Mouse (Mus musculus): Measurements from ENCODE around the gene Hivep3. TPM values are rescaled to one million over a fixed set of nuclear protein-coding genes. Genes with fewer than 3 reads are reported as not detected.

Gene Hivep3
- polyA plus RNA-seq, 1 experiment from 2014 or later, result 8.2 TPM

DNA sequence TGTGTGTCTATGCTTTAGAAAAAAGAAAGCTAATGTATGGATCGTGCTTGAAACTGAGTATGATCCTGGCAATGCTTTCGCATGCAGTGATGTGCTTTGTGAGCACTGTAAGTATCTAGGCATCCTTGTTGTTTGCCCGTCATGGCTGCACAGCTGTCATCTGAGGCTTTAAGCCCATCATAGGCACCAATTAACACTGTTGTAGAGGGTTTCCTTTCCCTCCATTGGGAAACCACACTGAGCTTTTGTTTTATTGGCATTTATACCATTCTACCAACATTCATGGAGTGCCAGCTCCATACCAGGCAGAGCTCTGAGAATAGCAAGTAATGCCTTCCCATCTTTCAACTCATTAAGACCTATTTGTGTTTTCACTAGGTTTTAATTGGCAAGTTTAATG lies 42.3 kb downstream of the Hivep3 start:
- Histone ChIP-seq H3K9me3 (ENCODE audit: control insufficient read depth, low read length) (no peaks in the 10 kb centered on the region), H3K27ac (replicated peaks; ENCODE audit: low read depth, low read length) (no peak overlapping the region), H3K4me3 (ENCODE audit: low read depth, low read length) (no peak overlapping the region), H3K9ac (ENCODE audit: low read depth, low read length) (no peak overlapping the region), H3K27me3 (replicated peaks; ENCODE audit: control insufficient read depth, insufficient read depth, low read length) (no peaks in the 10 kb centered on the region), H3K4me2 (ENCODE audit: low read depth, low read length) (no peak overlapping the region), H3K4me1 (ENCODE audit: control insufficient read depth, insufficient read depth, low read length) (no peaks in the 10 kb centered on the region), H3K36me3 (ENCODE audit: control insufficient read depth, insufficient read depth, low read length) (no peaks in the 10 kb centered on the region)
- DNase-seq (ENCODE audit: low spot score) (no peak), ATAC-seq (ENCODE audit: low read depth) (no peak)
- WGBS, result 85% methylated on average over 3 of the region's 3 CpGs

DNA sequence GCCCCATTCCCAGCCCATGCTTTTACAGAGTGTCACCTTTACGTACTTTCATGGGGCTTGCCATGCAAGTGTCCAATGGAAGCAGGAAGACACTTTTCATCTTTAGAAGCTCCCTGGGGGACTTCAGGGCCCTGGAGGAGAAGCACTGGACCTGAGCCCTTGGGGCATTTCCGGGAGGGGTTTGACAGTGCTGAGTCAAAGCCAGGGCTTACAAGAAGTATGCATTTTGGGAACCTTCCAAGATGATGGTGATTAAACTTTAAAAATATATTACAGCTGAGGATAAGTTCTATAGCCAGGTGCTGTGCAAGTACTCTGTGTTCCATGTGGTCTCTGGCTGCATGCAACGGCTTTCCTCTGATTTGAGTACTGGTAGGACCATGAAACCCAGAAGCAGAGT lies 43.6 kb downstream of the Hivep3 start:
- whole genome bisulfite sequencing, result 89% methylated on average over 3 of the region's 3 CpGs
- Histone ChIP-seq H3K9me3 (ENCODE audit: control insufficient read depth, low read length) (no peaks in the 10 kb centered on the region), H3K4me2 (ENCODE audit: low read depth, low read length) (no peak overlapping the region), H3K36me3 (ENCODE audit: control insufficient read depth, insufficient read depth, low read length) (no peaks in the 10 kb centered on the region), H3K4me1 (ENCODE audit: control insufficient read depth, insufficient read depth, low read length) (no peaks in the 10 kb centered on the region), H3K27ac (replicated peaks; ENCODE audit: low read depth, low read length) (no peak overlapping the region), H3K9ac (ENCODE audit: low read depth, low read length) (no peak overlapping the region), H3K27me3 (replicated peaks; ENCODE audit: control insufficient read depth, insufficient read depth, low read length) (no peaks in the 10 kb centered on the region), H3K4me3 (ENCODE audit: low read depth, low read length) (no peak overlapping the region)
- DNase-seq (ENCODE audit: low spot score), result peak; percentile 17
- ATAC-seq (ENCODE audit: low read depth), result no peak

DNA sequence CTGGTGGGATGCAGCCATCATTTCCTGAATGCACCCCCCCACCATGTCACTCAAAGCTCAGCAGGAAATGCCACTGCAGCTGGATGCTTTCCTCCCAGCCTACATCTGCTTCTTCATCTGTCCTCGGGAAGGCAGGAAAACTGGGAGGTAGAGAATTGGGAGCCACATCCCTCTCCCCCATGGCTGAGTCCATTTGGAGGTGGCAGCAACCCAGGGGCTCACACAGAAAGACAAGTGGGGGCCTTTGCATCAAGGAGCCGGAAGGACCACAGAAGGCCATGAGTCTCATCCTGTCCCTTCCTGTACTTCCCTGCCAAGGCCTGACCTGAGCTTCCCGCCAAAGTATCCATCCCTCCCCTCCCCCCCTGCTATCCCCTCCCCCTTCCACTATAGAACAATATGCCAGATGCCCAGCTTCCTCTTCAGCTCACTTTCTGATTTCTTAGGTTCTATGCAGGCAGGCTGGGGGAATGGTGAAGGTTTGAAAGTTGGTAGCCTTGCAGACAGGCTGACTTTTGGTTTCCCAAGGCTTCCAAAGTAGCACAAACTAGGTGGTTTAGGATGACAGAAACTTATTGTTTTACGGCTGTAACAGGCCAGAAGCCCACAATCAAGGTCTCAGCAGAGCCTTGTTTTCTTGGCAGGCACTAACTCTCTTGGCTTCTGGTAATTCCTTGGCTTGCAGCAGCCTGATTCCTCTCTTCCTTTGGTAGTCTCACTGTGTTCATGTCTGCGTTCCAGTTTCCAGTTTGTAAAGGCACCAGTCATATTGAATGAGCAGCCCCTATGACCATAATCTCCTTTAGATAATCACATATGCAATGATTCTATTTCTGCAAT lies 46.2 kb downstream of the Hivep3 start:
- Histone ChIP-seq H3K4me1 (ENCODE audit: control insufficient read depth, insufficient read depth, low read length) (no peaks in the 10 kb centered on the region), H3K27ac (replicated peaks; ENCODE audit: low read depth, low read length) (no peak overlapping the region), H3K36me3 (ENCODE audit: control insufficient read depth, insufficient read depth, low read length) (no peaks in the 10 kb centered on the region), H3K27me3 (replicated peaks; ENCODE audit: control insufficient read depth, insufficient read depth, low read length) (no peaks in the 10 kb centered on the region; the same call in 1 of the 2 replicates), H3K4me2 (ENCODE audit: low read depth, low read length) (no peak overlapping the region), H3K9ac (ENCODE audit: low read depth, low read length) (no peak overlapping the region), H3K9me3 (ENCODE audit: control insufficient read depth, low read length) (no peaks in the 10 kb centered on the region), H3K4me3 (ENCODE audit: low read depth, low read length) (no peak overlapping the region)
- DNase-seq (ENCODE audit: low spot score) (peak; percentile 51), ATAC-seq (ENCODE audit: low read depth) (no peak)
- 48% methylated on average over 5 of the region's 5 CpGs for WGBS

DNA sequence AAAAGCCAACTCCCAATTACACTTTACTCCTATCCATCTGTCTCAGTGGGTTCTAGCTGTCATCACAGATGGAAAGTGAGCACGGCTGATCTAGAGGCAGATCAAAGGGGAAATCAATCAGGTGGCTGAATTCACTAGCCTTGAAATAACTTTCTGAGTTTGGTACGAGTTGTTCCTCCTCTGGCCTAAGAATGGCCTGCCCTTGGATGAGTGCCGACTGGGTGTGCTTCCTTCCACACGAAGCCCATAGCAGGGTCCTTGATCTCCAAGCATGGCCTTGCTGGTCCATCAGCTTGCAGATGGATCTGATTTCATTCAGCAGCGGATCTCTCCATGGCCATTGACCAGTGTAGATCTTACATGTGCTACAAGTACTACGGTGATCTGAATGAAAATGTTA lies 47.3 kb downstream of the Hivep3 start:
- Histone ChIP-seq H3K27ac (replicated peaks; ENCODE audit: low read depth, low read length) (no peak overlapping the region), H3K4me1 (ENCODE audit: control insufficient read depth, insufficient read depth, low read length) (no peaks in the 10 kb centered on the region), H3K4me2 (ENCODE audit: low read depth, low read length) (no peak overlapping the region), H3K36me3 (ENCODE audit: control insufficient read depth, insufficient read depth, low read length) (no peaks in the 10 kb centered on the region), H3K9ac (ENCODE audit: low read depth, low read length) (no peak overlapping the region), H3K4me3 (ENCODE audit: low read depth, low read length) (no peak overlapping the region), H3K9me3 (ENCODE audit: control insufficient read depth, low read length) (no peaks in the 10 kb centered on the region), H3K27me3 (replicated peaks; ENCODE audit: control insufficient read depth, insufficient read depth, low read length) (no peaks in the 10 kb centered on the region; the same call in 1 of the 2 replicates)
- no peak for DNase-seq (ENCODE audit: low spot score)
- 73% methylated on average over 6 of the region's 6 CpGs for WGBS
- ATAC-seq (ENCODE audit: low read depth), result no peak

DNA sequence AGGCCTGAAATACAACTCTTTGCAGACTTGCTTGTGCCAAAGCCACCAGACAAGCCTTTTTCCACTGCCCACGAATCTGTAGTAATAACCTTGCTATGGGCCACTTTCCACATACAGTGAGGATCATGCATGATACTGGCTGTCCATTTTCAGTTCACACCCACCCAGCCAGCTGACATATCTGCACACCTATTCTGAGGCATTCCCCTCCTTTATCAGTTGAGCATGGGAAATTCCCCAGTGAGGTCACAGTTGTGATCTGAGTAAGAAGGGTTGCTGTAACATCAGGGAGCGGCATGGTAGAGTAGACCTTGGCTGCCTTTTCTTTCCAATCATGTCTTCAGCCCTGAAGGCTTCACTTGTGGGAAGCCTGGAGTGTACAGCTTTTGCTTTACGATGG lies 51.4 kb downstream of the Hivep3 start:
- no peaks in the 10 kb centered on the region for H3K9me3 ChIP-seq (ENCODE audit: control insufficient read depth, low read length)
- DNase-seq (ENCODE audit: low spot score) (no peak), ATAC-seq (ENCODE audit: low read depth) (no peak)
- H3K4me1 ChIP-seq (ENCODE audit: control insufficient read depth, insufficient read depth, low read length), result no peaks in the 10 kb centered on the region
- H3K4me3 ChIP-seq (ENCODE audit: low read depth, low read length), result no peak overlapping the region
- no peak overlapping the region for H3K9ac ChIP-seq (ENCODE audit: low read depth, low read length)
- no peak overlapping the region for H3K27ac ChIP-seq (replicated peaks; ENCODE audit: low read depth, low read length)
- no peaks in the 10 kb centered on the region for H3K36me3 ChIP-seq (ENCODE audit: control insufficient read depth, insufficient read depth, low read length)
- no peaks in the 10 kb centered on the region; the same call in 1 of the 2 replicates for H3K27me3 ChIP-seq (replicated peaks; ENCODE audit: control insufficient read depth, insufficient read depth, low read length)
- no peak overlapping the region for H3K4me2 ChIP-seq (ENCODE audit: low read depth, low read length)
- WGBS, result 80% methylated on average over 3 of the region's 3 CpGs

DNA sequence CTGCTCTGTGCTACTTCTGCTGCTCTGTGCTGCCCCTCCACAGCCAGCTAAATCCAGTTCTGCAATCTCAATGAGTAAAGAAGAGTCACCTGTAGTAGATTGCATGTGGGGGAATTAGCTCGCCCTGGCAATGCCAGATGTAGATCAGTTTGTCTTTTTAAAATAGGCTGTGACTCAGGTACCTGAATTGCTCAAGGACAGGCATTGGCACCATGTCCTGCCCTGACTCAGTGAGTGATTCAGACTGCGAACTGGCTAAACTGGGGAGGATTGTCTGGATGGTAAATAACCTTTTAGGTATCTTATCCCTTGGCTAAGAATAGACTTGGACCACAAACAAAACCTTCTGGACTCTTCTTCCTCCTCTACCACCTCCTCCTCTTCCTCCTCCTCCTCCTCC lies 52.7 kb downstream of the Hivep3 start:
- no peaks in the 10 kb centered on the region for H3K4me1 ChIP-seq (ENCODE audit: control insufficient read depth, insufficient read depth, low read length)
- ATAC-seq (ENCODE audit: low read depth), result no peak
- WGBS, result 72% methylated on average over 2 of the region's 2 CpGs

DNA sequence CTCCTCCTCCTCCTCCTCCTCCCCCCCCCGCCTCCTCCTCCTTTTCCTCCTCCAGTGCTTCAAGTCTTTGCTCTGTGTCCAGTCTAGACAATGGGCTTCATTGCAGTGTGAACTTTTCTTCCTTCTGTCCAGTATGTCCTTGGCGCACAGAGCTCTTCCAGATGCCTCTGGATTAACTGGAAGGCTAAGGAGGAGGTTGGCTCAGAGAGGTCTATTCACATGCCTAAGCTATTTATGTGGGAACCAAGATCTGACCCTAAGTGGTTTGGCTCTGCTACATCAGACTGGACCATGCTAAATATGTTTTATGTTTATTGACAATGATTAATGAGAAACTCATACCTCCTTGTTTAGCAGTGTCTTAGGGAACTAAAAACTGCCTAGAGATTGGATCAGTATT lies 53.1 kb downstream of the Hivep3 start:
- ATAC-seq (ENCODE audit: low read depth) (no peak), DNase-seq (ENCODE audit: low spot score) (no peak)
- Histone ChIP-seq H3K4me2 (ENCODE audit: low read depth, low read length) (no peak overlapping the region), H3K4me3 (ENCODE audit: low read depth, low read length) (no peak overlapping the region), H3K9ac (ENCODE audit: low read depth, low read length) (no peak overlapping the region), H3K9me3 (ENCODE audit: control insufficient read depth, low read length) (no peaks in the 10 kb centered on the region), H3K4me1 (ENCODE audit: control insufficient read depth, insufficient read depth, low read length) (no peaks in the 10 kb centered on the region), H3K27ac (replicated peaks; ENCODE audit: low read depth, low read length) (no peak overlapping the region), H3K36me3 (ENCODE audit: control insufficient read depth, insufficient read depth, low read length) (no peaks in the 10 kb centered on the region), H3K27me3 (replicated peaks; ENCODE audit: control insufficient read depth, insufficient read depth, low read length) (no peaks in the 10 kb centered on the region; the same call in 1 of the 2 replicates)
- WGBS, result 38% methylated on average over 1 of the region's 2 CpGs

More for the DNA sequence above, 52.7 kb downstream of the Hivep3 start:
- Histone ChIP-seq H3K9me3 (ENCODE audit: control insufficient read depth, low read length) (no peaks in the 10 kb centered on the region), H3K36me3 (ENCODE audit: control insufficient read depth, insufficient read depth, low read length) (no peaks in the 10 kb centered on the region), H3K4me3 (ENCODE audit: low read depth, low read length) (no peak overlapping the region), H3K27ac (replicated peaks; ENCODE audit: low read depth, low read length) (no peak overlapping the region), H3K27me3 (replicated peaks; ENCODE audit: control insufficient read depth, insufficient read depth, low read length) (no peaks in the 10 kb centered on the region; the same call in 1 of the 2 replicates), H3K9ac (ENCODE audit: low read depth, low read length) (no peak overlapping the region), H3K4me2 (ENCODE audit: low read depth, low read length) (no peak overlapping the region)
- DNase-seq (ENCODE audit: low spot score), result no peak

DNA sequence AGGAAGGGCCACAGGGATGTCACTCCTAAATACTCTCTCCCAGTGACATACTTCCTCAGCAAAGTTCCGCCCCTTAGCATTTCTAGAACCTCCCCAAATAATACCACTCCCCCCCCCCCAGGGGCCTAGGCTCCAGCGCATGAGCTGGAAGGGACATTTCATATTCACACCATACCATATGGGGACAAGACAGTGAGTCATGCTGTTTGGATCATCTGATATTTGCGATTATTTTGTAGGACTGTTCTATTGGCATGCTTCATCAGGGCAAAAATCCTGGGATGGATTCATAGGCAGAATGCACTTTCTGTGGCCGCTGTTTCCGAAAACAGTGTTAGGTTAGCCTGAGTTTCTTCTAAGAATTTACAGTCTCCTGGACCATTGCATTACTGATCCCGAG lies 55.2 kb downstream of the Hivep3 start:
- Histone ChIP-seq H3K27ac (replicated peaks; ENCODE audit: low read depth, low read length) (no peak overlapping the region), H3K27me3 (replicated peaks; ENCODE audit: control insufficient read depth, insufficient read depth, low read length) (no peaks in the 10 kb centered on the region; the same call in 1 of the 2 replicates), H3K9me3 (ENCODE audit: control insufficient read depth, low read length) (no peaks in the 10 kb centered on the region), H3K9ac (ENCODE audit: low read depth, low read length) (no peak overlapping the region), H3K4me1 (ENCODE audit: control insufficient read depth, insufficient read depth, low read length) (no peaks in the 10 kb centered on the region), H3K4me2 (ENCODE audit: low read depth, low read length) (no peak overlapping the region), H3K36me3 (ENCODE audit: control insufficient read depth, insufficient read depth, low read length) (no peaks in the 10 kb centered on the region), H3K4me3 (ENCODE audit: low read depth, low read length) (no peak overlapping the region)
- WGBS, result 91% methylated on average over 6 of the region's 6 CpGs
- no peak for DNase-seq (ENCODE audit: low spot score)
- no peak for ATAC-seq (ENCODE audit: low read depth)
